Mouse (Mus musculus) fat pad, adult 2 months (tissue): ENCODE data around the gene Farp1.
"Not testable (repeated sequence)": the region's sequence is repeated elsewhere in the genome, so short reads cannot be mapped to it uniquely, and the experiment has no call there.

Experiments
- DNase-seq: peaks from one replicate; pipeline ENCODE4 v3.0.0-alpha.2; 2011; ENCODE audit warnings: low read depth, low spot score; ENCODE audit errors: extremely low read depth

Farp1 gene

GRCm38 (mm10) chr14:121175861-121176260, 140.9 kb downstream of the Farp1 start:
- DNase-seq = no peak

- no peak for DNase-seq
These were observed 142.9 kb downstream of the Farp1 start for GRCm38 (mm10) chr14:121177907-121178306.

- DNase-seq = no peak
These were observed 145.6 kb downstream of the Farp1 start for GRCm38 (mm10) chr14:121180611-121181010.

- DNase-seq = peak; percentile 68
These were observed 146.8 kb downstream of the Farp1 start for GRCm38 (mm10) chr14:121181798-121182197.

DNA sequence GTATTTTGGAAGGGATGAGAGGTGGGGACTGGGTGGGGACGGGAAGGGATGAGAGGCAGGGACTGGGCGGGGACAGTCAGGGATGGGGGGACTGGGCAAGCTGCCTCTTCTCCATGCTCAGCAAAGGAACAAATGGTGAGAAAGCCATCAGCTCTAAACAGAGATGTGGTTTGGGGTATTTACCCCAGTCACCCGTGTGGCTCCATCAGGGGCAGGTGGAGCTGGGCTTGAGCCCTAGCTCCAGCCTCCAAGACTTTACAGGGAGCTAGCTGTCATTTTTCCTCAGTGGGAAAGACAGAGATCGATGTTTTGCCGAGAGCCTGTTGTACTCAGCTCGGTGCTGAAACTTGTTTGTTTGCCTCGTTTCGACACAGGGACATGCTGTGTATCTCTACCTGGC, 148.0 kb downstream of the Farp1 start:
- DNase-seq = no peak

- no peak for DNase-seq
These were observed 148.6 kb downstream of the Farp1 start for GRCm38 (mm10) chr14:121183414-121184130.

GRCm38 (mm10) chr14:121184351-121184750, 149.4 kb downstream of the Farp1 start:
- no peak for DNase-seq

DNA sequence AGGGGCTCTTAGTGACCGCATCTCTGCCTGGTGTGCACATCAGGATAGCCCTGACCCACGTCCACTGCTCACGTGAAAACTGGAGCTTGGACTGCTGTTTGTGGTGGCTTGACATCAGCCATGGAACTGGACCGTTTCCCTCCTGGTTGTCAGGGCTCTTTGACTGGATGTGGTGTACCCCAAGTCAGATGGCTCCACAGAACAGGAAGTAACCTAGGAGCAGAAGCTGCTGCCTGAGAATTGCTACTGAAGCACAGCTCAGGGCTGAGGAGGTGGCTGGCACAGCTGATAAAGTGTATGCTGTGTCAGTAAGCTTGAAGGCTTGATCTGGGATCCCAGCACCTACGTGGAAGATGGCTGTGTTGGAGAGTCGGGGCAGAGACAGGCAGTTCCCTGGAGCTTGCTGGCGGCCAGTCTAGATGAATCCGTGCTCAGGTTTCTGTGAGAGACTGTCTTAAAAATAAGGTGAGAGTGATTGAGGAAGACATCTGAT, 151.4 kb downstream of the Farp1 start:
- DNase-seq = no peak

DNA sequence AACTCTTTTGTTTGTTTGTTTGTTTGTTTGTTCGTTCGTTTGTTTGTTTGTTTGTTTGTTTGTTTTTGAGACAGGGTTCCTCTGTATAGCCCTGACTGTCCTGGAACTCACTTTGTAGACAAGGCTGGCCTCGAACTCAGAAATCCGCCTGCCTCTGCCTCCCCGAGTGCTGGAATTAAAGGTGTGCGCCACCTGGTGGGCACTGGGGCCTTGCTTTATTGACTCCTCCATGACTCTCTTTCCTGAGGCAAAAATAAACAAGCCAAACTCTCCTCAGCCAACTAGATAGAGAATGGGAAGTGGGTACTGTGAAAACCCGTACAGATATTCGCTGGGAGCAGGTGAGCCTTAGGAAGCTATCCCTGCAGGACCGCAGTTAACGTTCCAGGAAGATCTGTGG, 154.8 kb downstream of the Farp1 start:
- not testable (repeated sequence) for DNase-seq

GRCm38 (mm10) chr14:121190386-121190785, 155.4 kb downstream of the Farp1 start:
- DNase-seq = no peak

- no peak for DNase-seq
These were observed 156.7 kb downstream of the Farp1 start for GRCm38 (mm10) chr14:121191739-121192138.

DNA sequence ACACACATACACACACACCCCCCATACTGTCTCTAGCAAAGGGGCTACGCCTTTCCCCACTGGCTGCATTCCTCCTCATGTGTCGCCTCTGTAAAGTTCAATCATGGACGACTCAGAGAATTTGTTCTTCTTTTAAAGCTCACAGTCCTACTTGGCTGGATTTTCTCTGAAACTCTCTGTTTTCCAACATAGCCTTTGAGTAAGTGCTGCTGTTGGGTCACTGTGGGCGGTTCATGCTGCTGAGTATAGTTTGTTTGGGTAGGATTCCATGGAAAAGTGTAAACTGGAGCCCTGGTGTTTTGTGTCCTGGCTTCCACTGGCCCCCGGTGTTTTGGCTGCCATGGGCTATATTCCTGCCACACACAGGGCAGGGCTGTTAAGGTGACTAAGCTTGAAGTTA, 157.4 kb downstream of the Farp1 start:
- DNase-seq = no peak

DNA sequence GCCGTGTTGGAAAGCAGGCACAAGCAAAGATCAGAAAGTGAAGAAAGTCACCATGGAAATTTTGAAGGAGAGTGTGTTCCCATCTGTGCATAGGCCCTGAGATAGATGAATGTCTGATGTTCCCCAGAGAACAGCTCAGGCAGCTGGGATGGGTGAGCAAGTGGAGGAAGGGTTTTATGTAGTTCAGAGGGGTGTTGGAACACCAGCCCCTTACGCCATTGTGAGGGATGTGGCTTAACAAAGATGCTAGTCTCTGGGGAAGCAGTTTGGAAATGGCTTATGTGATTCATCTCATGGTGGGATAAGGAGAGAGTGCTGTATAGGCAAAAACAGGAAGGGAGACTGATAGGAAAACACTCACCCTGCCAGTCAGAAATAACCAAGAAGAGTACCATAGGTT, 159.0 kb downstream of the Farp1 start:
- DNase-seq = no peak

GRCm38 (mm10) chr14:121198915-121199572, 164.0 kb downstream of the Farp1 start:
- DNase-seq = no peak

GRCm38 (mm10) chr14:121199789-121200188, 164.8 kb downstream of the Farp1 start:
- DNase-seq = no peak

GRCm38 (mm10) chr14:121200353-121200752, 165.4 kb downstream of the Farp1 start:
- DNase-seq = no peak

DNA sequence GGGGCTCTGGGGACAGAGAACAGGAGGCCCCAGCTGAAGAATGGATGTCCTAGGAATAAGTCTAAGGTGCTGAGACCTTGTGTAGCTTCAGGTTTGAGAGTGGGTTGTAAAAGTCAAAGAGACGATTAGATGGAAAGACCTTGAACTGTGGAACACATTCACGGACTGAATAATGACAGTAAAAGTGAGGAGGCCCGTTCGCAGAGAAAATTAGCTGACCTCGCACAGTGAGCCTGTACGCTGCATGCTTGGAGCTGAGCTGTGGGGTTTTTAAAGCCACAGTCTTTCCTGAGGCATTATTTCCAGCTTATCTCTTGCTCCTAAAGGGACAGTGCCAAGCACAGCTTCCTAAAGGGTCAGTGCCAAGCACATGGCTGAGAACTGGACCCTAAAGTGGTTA, 166.2 kb downstream of the Farp1 start:
- DNase-seq = no peak

- no peak for DNase-seq
These were observed 170.5 kb downstream of the Farp1 start for GRCm38 (mm10) chr14:121205459-121205858.

GRCm38 (mm10) chr14:121207441-121208158, 172.6 kb downstream of the Farp1 start:
- DNase-seq = no peak

DNA sequence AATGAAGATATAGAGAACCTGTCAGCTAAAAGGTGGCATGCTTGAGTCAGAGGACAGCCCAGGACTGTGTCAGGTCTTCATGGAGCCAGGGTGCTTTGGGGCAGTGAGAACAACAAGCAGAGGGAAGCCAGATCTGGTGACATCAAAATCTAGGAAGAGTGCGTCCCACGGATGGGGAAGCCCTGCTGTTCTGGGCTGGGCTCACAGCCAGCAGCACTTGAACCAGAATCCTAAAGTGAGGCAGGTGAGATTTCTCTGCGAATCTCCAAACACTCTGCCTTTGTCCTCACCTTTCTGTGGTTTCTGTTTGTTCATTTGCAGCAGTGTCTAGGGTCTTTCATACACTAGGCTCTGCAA, 173.1 kb downstream of the Farp1 start:
- DNase-seq = no peak

GRCm38 (mm10) chr14:121210318-121210717, 175.3 kb downstream of the Farp1 start:
- no peak for DNase-seq

GRCm38 (mm10) chr14:121213650-121214049, 178.7 kb downstream of the Farp1 start:
- no peak for DNase-seq
